Mouse (Mus musculus) forebrain, embryonic 11.5 days (tissue): ENCODE results near the gene Rapgef2. TPM values are rescaled to one million over a fixed set of nuclear protein-coding genes. Genes with fewer than 3 reads are reported as not detected.
A peak's percentile ranks its signal among the peaks of the same experiment; 100 is the strongest.
"Not testable (repeated sequence)": the region's sequence is repeated elsewhere in the genome, so short reads cannot be mapped to it uniquely, and the experiment has no call there.

Source experiments
- ATAC-seq: fragments of 200-750 bp; cut with Nextera tagmentation; replicated peaks from 2 replicates; pipeline ENCODE4 v1.8.0; 2017; ENCODE audit warnings: moderate TSS enrichment; ENCODE audit not compliant: low FRiP score
- DNase-seq: peaks from one replicate; pipeline ENCODE4 v3.0.0-alpha.2; 2017; ENCODE audit warnings: low spot score
- H3K27ac ChIP-seq: fragments of 300-500 bp; sonication (generic); 2 replicates; pipeline ENCODE4 v1.5.1; 2014; ENCODE audit warnings: low read depth, low read length
- H3K27me3 ChIP-seq: fragments of 300-500 bp; sonication (generic); 2 replicates; pipeline ENCODE4 v1.6.1; 2014; ENCODE audit warnings: mild to moderate bottlenecking, low read length, mixed read lengths; ENCODE audit not compliant: control insufficient read depth, insufficient read depth
- H3K36me3 ChIP-seq: fragments of 300-500 bp; sonication (generic); 2 replicates; pipeline ENCODE4 v1.6.1; 2014; ENCODE audit warnings: mild to moderate bottlenecking, low read length, moderate library complexity, mixed read lengths; ENCODE audit not compliant: control insufficient read depth, insufficient read depth
- H3K4me1 ChIP-seq: fragments of 300-500 bp; sonication (generic); replicated peaks from 2 replicates; pipeline ENCODE4 v1.6.1; 2014; ENCODE audit warnings: low read length, mixed read lengths; ENCODE audit not compliant: control insufficient read depth, insufficient read depth
- H3K4me2 ChIP-seq: fragments of 300-500 bp; sonication (generic); 2 replicates; pipeline ENCODE4 v1.6.1; 2014; ENCODE audit warnings: low read depth, mild to moderate bottlenecking, low read length, moderate library complexity, mixed read lengths; ENCODE audit not compliant: severe bottlenecking
- H3K4me3 ChIP-seq: fragments of 300-500 bp; sonication (generic); 2 replicates; pipeline ENCODE4 v1.5.1; 2014; ENCODE audit warnings: low read depth, low read length
- H3K9ac ChIP-seq: fragments of 300-500 bp; sonication (generic); 2 replicates; pipeline ENCODE4 v1.6.1; 2014; ENCODE audit warnings: low read length
- H3K9me3 ChIP-seq: fragments of 300-500 bp; sonication (generic); 2 replicates; pipeline ENCODE4 v1.6.1; 2016; ENCODE audit warnings: low read length, mixed read lengths; ENCODE audit not compliant: control insufficient read depth
- WGBS: fragments of 180-500 bp; shearing (Covaris S2); extraction: QIAGEN DNeasy Blood & Tissue Kit; methylation state at CpG from one replicate; pipeline ENCODE4 v1.1.7; 2014; 5-methylcytosine and 5-hydroxymethylcytosine counted together
- polyA plus RNA-seq: library from polyadenylated mRNA; unstranded; fragments of >200 nt; fragmentation: Nextera tagmentation; extraction: Ambion mirVana; gene quantifications from 2 replicates; pipeline ENCODE4 v1.2.1, GENCODE M21; 2014

Gene Rapgef2
- polyA plus RNA-seq, 1 experiment from 2014 or later: 8.5 TPM

- DNase-seq (no peak), ATAC-seq (no peak)
- Histone ChIP-seq H3K36me3 (no peaks in the 10 kb centered on the region; the same call in 1 of the 2 replicates), H3K27ac (no peak overlapping the region), H3K4me1 (no peaks in the 10 kb centered on the region), H3K27me3 (no peaks in the 10 kb centered on the region), H3K4me3 (no peak overlapping the region), H3K9ac (no peak overlapping the region), H3K9me3 (no peaks in the 10 kb centered on the region), H3K4me2 (no peak overlapping the region)
- WGBS: 91% methylated on average over 28 of the region's 28 CpGs
Observed at GRCm38 (mm10) chr3:79066455-79067055, 219.8 kb downstream of the Rapgef2 start.

GRCm38 (mm10) chr3:79064096-79064495 lies 222.2 kb downstream of the Rapgef2 start:
- no peak overlapping the region for H3K4me3 ChIP-seq
- DNase-seq: no peak
- no peaks in the 10 kb centered on the region for H3K4me1 ChIP-seq

GRCm38 (mm10) chr3:79061426-79061825 lies 224.9 kb downstream of the Rapgef2 start:
- H3K4me3 ChIP-seq: no peak overlapping the region
- no peak overlapping the region for H3K27ac ChIP-seq
- H3K9ac ChIP-seq: no peak overlapping the region
- no peaks in the 10 kb centered on the region for H3K4me1 ChIP-seq
- no peak overlapping the region for H3K4me2 ChIP-seq
- no peaks in the 10 kb centered on the region for H3K9me3 ChIP-seq
- DNase-seq (no peak), ATAC-seq (no peak)
- no peaks in the 10 kb centered on the region for H3K27me3 ChIP-seq
- H3K36me3 ChIP-seq: no peaks in the 10 kb centered on the region
- 91% methylated on average over 6 of the region's 6 CpGs for WGBS

More at GRCm38 (mm10) chr3:79064096-79064495, 222.2 kb downstream of the Rapgef2 start:
- Histone ChIP-seq H3K9ac (no peak overlapping the region), H3K27ac (no peak overlapping the region), H3K27me3 (no peaks in the 10 kb centered on the region), H3K36me3 (no peaks in the 10 kb centered on the region; the same call in 1 of the 2 replicates), H3K4me2 (no peak overlapping the region), H3K9me3 (no peaks in the 10 kb centered on the region)
- WGBS: 92% methylated on average over 10 of the region's 10 CpGs
- ATAC-seq: no peak

- DNase-seq, H3K4me2 ChIP-seq, H3K36me3 ChIP-seq, H3K9ac ChIP-seq, ATAC-seq, H3K9me3 ChIP-seq, H3K4me1 ChIP-seq, H3K27ac ChIP-seq, H3K4me3 ChIP-seq, H3K27me3 ChIP-seq: not testable (repeated sequence)
- 95% methylated on average over 2 of the region's 2 CpGs for WGBS
Observed at GRCm38 (mm10) chr3:79058491-79058890, 227.8 kb downstream of the Rapgef2 start.

- Histone ChIP-seq H3K4me3 (no peak overlapping the region), H3K27me3 (no peaks in the 10 kb centered on the region), H3K4me1 (no peaks in the 10 kb centered on the region), H3K36me3 (no peaks in the 10 kb centered on the region), H3K9ac (no peak overlapping the region), H3K4me2 (no peak overlapping the region), H3K9me3 (no peaks in the 10 kb centered on the region), H3K27ac (no peak overlapping the region)
- no peak for ATAC-seq
- DNase-seq: no peak
- WGBS: 79% methylated on average over 5 of the region's 5 CpGs
Observed at GRCm38 (mm10) chr3:79045251-79045650, 241.1 kb downstream of the Rapgef2 start.

DNA sequence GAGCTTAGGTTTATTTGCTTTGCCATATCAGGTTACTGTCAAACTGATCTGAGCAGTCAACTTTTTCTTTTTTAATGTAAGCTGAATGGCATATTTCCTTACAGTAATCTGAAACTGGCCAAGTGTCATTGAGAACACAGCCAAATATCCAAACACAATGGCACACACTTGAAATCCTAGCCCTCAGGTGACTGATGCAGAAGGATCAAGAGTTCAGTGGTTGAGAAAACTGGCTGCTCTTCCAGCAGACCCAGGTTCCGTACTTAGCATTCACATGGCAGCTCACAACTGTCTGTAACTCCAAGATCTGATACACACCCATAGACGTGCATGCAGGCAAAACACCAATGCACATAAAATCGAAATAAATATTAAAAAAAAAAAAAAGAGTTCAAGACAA lies 243.3 kb downstream of the Rapgef2 start:
- ATAC-seq (no peak), DNase-seq (no peak)
- H3K27ac ChIP-seq: no peak overlapping the region
- H3K9ac ChIP-seq: no peak overlapping the region
- no peaks in the 10 kb centered on the region for H3K27me3 ChIP-seq
- H3K9me3 ChIP-seq: no peaks in the 10 kb centered on the region
- H3K36me3 ChIP-seq: no peaks in the 10 kb centered on the region
- no peak overlapping the region for H3K4me3 ChIP-seq
- WGBS: 82% methylated on average over 3 of the region's 3 CpGs
- H3K4me1 ChIP-seq: no peaks in the 10 kb centered on the region
- H3K4me2 ChIP-seq: no peak overlapping the region

- ATAC-seq: no peak
- H3K36me3 ChIP-seq: no peaks in the 10 kb centered on the region
- WGBS: 36% methylated on average over 2 of the region's 2 CpGs
Observed at GRCm38 (mm10) chr3:79039666-79040450, 246.5 kb downstream of the Rapgef2 start.

DNA sequence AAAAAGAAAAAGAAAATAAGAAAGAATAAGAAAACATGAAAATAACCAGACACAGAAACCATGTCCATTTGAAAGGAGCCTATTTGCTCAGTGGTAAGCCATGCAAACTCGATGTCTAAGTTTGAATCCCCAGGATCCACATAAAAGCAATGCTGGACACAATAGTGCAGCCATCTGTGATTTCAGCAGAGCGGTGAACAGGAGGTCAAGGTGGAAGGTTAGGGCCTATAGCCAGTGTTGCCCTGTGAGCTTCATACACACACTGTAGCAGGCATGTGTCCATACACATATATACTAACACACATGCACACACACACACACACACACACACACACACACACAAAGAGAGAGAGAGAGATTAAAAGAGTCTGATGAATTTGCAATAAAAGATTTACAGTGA lies 247.3 kb downstream of the Rapgef2 start:
- Histone ChIP-seq H3K4me1 (no peaks in the 10 kb centered on the region), H3K9me3 (no peaks in the 10 kb centered on the region), H3K9ac (no peak overlapping the region), H3K4me2 (no peak overlapping the region), H3K36me3 (no peaks in the 10 kb centered on the region), H3K4me3 (no peak overlapping the region), H3K27me3 (no peaks in the 10 kb centered on the region), H3K27ac (no peak overlapping the region)
- WGBS: 28% methylated on average over 2 of the region's 2 CpGs
- DNase-seq: no peak
- ATAC-seq: peak; percentile 39; the same call in 1 of the 2 replicates

More at GRCm38 (mm10) chr3:79039666-79040450, 246.5 kb downstream of the Rapgef2 start:
- Histone ChIP-seq H3K27ac (no peak overlapping the region), H3K4me3 (no peak overlapping the region), H3K9ac (no peak overlapping the region), H3K27me3 (no peaks in the 10 kb centered on the region), H3K9me3 (no peaks in the 10 kb centered on the region), H3K4me2 (no peak overlapping the region), H3K4me1 (no peaks in the 10 kb centered on the region)
- DNase-seq: no peak
